Mouse (Mus musculus) ES-E14 (cell line): Measurements from ENCODE around the gene Vmn2r96.
"Not testable (repeated sequence)": the region's sequence is repeated elsewhere in the genome, so short reads cannot be mapped to it uniquely, and the experiment has no call there.

Source experiments
- CHD2 ChIP-seq: IDR thresholded peaks from 2 replicates; pipeline ENCODE4 v1.6.1; 2014; ENCODE audit warnings: mild to moderate bottlenecking, low read depth, low read length, inconsistent platforms
- HCFC1 ChIP-seq: IDR thresholded peaks from 2 replicates; pipeline ENCODE4 v1.6.1; 2012; ENCODE audit warnings: low read length, inconsistent platforms, borderline replicate concordance; ENCODE audit not compliant: insufficient read depth
- MAFK ChIP-seq: IDR thresholded peaks from 2 replicates; pipeline ENCODE4 v1.6.1; 2014; ENCODE audit warnings: mild to moderate bottlenecking, low read depth, low read length, inconsistent platforms; ENCODE audit not compliant: insufficient read depth
- ZNF384 ChIP-seq: IDR thresholded peaks from 2 replicates; pipeline ENCODE4 v1.6.1; 2012; ENCODE audit warnings: low read depth, low read length, inconsistent platforms

DNA sequence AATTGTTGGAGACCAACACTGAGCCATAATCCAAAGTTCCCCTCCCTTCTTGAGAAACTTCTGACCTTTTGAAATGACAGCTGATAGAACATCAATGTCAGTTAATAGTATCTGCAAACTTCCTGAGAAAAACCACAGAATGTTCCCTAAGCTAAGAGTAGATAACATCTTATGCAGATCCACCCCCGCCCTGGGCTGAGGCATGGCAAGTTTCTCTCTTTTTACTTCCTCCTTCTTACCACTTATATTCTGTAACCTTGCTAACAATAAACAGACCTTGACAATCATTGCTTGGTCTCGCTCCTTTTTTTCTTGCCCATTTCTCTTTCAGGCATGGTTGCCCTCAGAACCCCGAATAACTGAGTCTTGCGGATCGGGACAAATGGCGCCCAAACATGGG lies 42.2 kb downstream of the Vmn2r96 start:
- TF ChIP-seq ZNF384, HCFC1, MAFK, CHD2: not testable (repeated sequence)
